Mouse (Mus musculus): ENCODE measurements around the gene Gm28729.

DNA sequence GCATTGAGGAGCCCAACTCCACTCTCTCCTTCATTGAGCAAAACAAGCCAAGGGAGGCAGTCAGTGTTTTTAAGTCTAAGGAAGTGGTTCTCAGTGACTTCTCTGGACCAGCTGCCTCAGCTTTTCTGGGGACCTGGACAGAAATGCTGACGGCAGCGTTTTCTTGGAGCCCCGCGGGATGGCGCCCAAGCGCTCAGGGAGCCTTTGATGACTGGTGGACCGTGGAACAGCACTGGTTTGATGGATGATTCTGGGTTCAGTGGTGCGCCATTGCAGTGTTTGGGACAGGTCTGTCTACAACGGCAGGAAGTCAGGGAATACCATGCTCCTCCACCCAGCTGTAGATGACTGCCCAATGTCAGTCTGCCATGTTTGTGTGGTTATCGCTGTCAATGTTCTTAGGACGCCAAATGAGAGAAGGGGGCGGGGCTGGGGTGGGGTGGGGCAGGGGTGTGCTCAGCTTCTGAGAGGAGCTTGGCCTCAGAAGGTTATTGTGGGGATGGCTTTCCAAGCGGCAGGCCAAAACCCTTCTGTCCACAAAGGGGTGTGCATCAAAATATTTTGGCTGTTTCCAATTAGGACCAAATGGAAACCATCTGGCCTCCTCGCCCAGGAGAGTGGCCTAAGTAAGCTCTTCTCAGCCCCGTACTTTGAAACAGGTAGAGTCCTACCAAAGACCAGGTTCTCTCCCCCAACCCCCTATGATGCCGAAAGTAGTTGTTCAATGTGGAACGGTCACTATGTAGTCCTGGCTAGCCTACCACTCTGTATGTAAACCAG is 20.8 kb downstream of the Gm28729 start:
- TF ChIP-seq POLR2A (IDR thresholded peaks at IDR 0.05; ENCODE audit: insufficient read depth, low read depth, low read length) = no peak
- no peak for TF ChIP-seq CTCF (IDR thresholded peaks at IDR 0.05; ENCODE audit: insufficient read depth, low read depth, low read length)

Measured in olfactory bulb, adult 2 months (tissue).